Mouse (Mus musculus): Measurements from ENCODE around the gene Majin. TPM values are rescaled to one million over a fixed set of nuclear protein-coding genes. Genes with fewer than 3 reads are reported as not detected.

Gene Majin
- polyA plus RNA-seq, 1 experiment from 2014 or later: not detected

DNA sequence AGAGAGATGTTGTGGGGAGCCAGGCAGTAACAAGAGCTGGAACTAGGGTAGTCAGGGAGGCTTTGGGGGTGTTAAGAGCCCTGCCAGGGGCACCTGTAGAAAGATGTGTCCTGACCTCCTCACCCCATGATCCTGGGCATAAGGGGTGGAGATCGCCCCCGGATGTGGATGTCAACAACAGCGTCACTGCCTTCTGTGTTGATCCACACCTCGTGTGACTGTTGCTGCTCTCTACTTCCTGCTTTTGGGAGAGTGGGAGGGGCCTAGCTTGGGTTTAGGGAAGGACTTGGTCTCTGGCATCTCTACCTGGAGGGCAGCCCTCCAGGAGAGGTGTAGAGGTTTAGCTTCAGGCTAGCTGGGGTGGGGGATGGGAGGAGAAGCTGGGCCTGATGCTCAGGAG, 58.1 kb downstream of the Majin start:
- Histone ChIP-seq H3K9ac (peak overlapping the region; percentile 95), H3K4me1 (peaks cover 54% of the 10 kb centered on the region), H3K9me3 (replicated peaks) (no peaks in the 10 kb centered on the region), H3K4me3 (peak overlapping the region; percentile 92), H3K27ac (peak overlapping the region; percentile 93), H3K27me3 (replicated peaks) (no peaks in the 10 kb centered on the region), H3K4me2 (peak overlapping the region; percentile 96), H3K36me3 (peaks cover 36% of the 10 kb centered on the region)
- under 1% methylated on average over 4 of the region's 4 CpGs for WGBS (ENCODE audit: insufficient replicate concordance)
- peak; percentile 23 for ATAC-seq

DNA sequence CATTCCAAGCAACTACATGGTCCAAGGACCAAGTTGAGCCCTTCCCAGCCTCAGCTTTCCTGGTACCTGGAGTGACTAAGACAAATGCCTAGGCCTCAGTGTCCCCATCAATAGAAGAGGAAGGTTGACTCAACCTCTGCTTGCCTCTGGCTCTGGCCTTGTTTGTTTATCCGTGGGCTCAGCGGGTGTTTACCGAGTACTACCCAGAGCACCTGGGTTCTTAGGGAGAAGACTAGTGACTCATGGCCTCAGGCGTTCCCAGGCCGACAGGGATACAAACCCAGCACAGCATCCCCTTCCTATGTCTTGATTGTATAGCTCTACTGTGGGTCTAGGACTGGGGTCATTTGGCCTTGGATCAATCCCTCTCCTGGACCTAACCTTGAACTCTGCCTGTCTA, 59.0 kb downstream of the Majin start:
- peak overlapping the region; percentile 95; the same call in 1 of the 2 replicates for H3K9ac ChIP-seq
- H3K27me3 ChIP-seq (replicated peaks): no peaks in the 10 kb centered on the region
- no peak for ATAC-seq
- WGBS (ENCODE audit: insufficient replicate concordance): 82% methylated on average over 5 of the region's 5 CpGs
- peak overlapping the region; percentile 93; the same call in 1 of the 2 replicates for H3K27ac ChIP-seq
- H3K9me3 ChIP-seq (replicated peaks): no peaks in the 10 kb centered on the region
- peaks cover 45% of the 10 kb centered on the region for H3K36me3 ChIP-seq
- H3K4me1 ChIP-seq: peaks cover 47% of the 10 kb centered on the region
- H3K4me2 ChIP-seq: peak overlapping the region; percentile 96
- no peak overlapping the region for H3K4me3 ChIP-seq

DNA sequence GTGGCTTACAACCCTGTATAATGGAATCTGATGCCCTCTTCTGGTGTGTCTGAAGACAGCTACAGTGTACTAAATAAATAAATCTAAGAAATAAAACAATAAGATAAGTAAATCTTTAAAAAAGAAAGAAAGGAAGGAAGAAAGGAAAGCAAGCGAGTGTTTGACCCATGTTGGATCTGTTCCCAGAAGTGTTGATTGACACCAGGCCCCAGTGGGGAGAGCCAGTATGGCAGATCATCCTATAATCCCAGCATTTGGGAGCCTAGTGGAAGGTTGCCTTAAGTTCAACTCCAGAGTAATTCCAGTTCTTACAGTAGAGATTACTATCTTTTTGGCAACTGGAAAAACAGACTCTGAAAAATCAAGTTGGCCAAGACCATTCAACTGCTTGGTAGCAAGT, 61.6 kb downstream of the Majin start:
- ATAC-seq: no peak
- Histone ChIP-seq H3K27me3 (replicated peaks) (no peaks in the 10 kb centered on the region), H3K27ac (no peak overlapping the region), H3K36me3 (peaks cover 70% of the 10 kb centered on the region), H3K4me3 (no peak overlapping the region), H3K4me2 (no peak overlapping the region), H3K9me3 (replicated peaks) (no peaks in the 10 kb centered on the region), H3K9ac (no peak overlapping the region), H3K4me1 (peaks cover 23% of the 10 kb centered on the region)
- 74% methylated on average over 1 of the region's 1 CpGs for WGBS (ENCODE audit: insufficient replicate concordance)

DNA sequence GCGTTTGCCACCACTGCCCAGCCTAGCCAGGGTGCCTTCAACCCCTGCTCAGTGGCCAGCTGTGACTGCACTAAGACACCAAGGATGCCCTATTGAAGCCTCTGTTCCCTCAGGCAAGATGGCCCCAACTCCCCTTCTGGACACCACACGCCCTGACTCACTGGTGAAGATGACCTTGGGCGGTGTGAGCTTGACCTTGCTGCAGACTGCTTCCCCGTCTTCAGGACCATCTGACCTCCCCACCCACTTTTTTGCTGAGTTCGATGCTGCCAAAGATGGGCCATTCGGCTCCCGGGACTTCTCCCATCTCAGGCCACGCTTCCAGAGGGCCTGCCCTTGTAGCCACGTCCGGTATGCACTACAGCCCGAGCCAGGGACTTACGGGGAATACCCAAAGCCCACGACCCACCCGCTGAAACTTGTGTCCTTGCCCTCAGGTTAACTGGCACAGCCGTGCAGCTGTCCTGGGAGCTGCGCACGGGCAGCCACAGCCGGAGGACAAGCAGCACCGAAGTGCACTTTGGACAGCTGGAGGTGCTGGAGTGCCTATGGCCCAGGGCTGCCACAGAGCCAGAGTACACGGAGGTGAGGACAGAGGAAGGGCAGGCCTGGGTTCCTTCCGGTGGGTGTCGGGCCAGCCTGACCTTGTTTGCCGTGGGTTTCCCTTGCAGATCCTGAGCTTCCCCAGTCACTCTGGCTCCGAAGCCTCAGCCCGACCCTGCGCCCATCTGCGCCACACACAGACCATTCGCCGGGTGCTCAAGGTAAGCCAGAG, 63.5 kb downstream of the Majin start:
- no peak overlapping the region for H3K4me3 ChIP-seq
- no peaks in the 10 kb centered on the region for H3K9me3 ChIP-seq (replicated peaks)
- no peak overlapping the region for H3K4me2 ChIP-seq
- peaks cover 89% of the 10 kb centered on the region for H3K36me3 ChIP-seq
- no peak for ATAC-seq
- H3K27me3 ChIP-seq (replicated peaks): no peaks in the 10 kb centered on the region
- WGBS (ENCODE audit: insufficient replicate concordance): 87% methylated on average over 29 of the region's 29 CpGs
- H3K4me1 ChIP-seq: peaks cover 17% of the 10 kb centered on the region
- H3K27ac ChIP-seq: no peak overlapping the region
- H3K9ac ChIP-seq: no peak overlapping the region

DNA sequence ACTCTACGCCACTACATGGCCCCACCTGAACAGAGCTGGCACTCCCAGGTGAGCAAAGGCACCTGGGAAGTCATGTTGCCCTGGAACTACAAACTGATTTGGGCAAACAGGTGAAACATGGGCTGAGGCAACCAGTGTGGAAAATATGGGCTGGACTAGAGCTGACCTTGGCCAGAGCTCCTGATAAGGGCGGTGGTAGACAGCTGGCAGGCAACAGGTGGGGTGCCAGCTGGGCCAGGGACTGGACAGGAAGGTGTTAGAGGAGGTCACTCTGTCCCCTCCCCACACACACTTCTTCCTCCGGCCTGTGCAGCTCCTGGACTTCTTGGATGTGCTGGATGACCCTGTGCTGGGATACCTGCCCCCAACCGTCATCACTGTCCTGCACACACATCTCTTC, 68.8 kb downstream of the Majin start:
- H3K4me2 ChIP-seq: no peak overlapping the region
- H3K4me3 ChIP-seq: no peak overlapping the region
- H3K27ac ChIP-seq: no peak overlapping the region
- H3K9me3 ChIP-seq (replicated peaks): no peaks in the 10 kb centered on the region
- no peak for ATAC-seq
- H3K9ac ChIP-seq: no peak overlapping the region
- H3K4me1 ChIP-seq: peaks cover 6% of the 10 kb centered on the region; the same call in 1 of the 2 replicates
- peaks cover 99% of the 10 kb centered on the region for H3K36me3 ChIP-seq
- WGBS (ENCODE audit: insufficient replicate concordance): 83% methylated on average over 4 of the region's 4 CpGs
- no peaks in the 10 kb centered on the region for H3K27me3 ChIP-seq (replicated peaks)

DNA sequence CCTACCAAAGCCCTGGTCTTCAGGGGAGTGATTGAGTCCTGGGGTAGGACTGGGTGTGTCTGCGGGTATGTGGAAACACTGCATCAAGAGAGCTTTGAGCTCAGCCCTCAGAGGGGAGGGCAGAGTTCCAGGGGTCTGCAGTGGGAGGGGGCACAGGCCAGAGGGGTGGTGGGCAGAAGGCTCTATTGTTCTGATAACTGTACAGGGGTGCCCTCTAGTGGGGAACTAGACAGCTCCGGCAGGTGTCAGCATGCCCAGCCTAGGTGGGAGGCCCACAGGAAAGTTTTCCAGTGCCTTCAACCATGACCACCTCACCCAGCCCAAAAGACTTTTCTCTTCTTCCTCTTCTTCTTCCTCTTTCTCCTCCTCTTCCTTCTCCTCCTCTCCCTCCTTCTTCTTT, 76.2 kb downstream of the Majin start:
- Histone ChIP-seq H3K36me3 (peaks cover 68% of the 10 kb centered on the region), H3K4me3 (no peak overlapping the region), H3K4me1 (peaks cover 10% of the 10 kb centered on the region; the same call in 1 of the 2 replicates), H3K27me3 (replicated peaks) (no peaks in the 10 kb centered on the region), H3K4me2 (no peak overlapping the region), H3K9ac (no peak overlapping the region), H3K27ac (no peak overlapping the region), H3K9me3 (replicated peaks) (peaks cover 4% of the 10 kb centered on the region; the same call in 1 of the 2 replicates)
- no peak for ATAC-seq
- 68% methylated on average over 2 of the region's 2 CpGs for WGBS (ENCODE audit: insufficient replicate concordance)

DNA sequence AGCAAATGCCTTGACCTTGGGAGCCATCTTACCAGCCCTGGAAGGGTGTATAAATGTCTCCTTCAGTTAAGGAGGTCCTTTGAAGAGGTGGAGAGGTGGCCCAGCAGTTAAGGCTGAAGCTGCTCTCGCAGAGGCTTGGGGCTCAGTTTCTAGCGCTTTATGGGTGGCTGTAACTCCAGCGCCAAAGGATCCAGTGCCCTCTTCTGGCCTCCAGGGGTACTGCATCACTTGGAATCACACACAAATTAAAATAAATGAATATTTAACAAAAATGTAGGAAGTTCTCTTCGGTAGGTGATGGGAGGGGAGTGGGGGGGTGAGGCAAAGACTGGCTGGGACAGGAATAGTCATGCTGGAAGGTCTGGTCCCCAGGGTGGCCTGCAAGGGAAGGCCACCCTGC, 76.8 kb downstream of the Majin start:
- Histone ChIP-seq H3K9ac (no peak overlapping the region), H3K4me3 (no peak overlapping the region), H3K36me3 (peaks cover 62% of the 10 kb centered on the region), H3K27ac (no peak overlapping the region), H3K9me3 (replicated peaks) (peaks cover 4% of the 10 kb centered on the region; the same call in 1 of the 2 replicates), H3K27me3 (replicated peaks) (no peaks in the 10 kb centered on the region), H3K4me2 (no peak overlapping the region), H3K4me1 (peaks cover 10% of the 10 kb centered on the region; the same call in 1 of the 2 replicates)
- no peak for ATAC-seq
- 74% methylated on average over 4 of the region's 4 CpGs for WGBS (ENCODE audit: insufficient replicate concordance)

DNA sequence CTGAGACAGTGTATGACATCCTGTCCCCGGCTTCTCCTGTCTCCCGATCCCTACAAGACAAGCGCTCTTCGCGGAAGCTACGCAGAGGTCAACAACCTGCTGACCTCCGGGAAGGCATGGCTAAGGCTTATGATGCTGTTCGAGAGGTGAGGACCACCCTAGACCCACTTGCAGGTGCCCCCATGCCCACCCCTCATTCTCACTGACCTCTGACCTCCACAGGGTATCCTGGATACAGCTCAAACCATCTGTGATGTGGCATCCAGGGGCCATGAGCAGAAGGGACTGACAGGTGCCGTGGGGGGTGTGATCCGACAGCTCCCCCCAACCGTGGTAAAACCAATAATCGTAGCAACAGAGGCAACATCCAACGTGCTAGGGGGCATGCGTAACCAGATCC, 77.2 kb downstream of the Majin start:
- peaks cover 10% of the 10 kb centered on the region; the same call in 1 of the 2 replicates for H3K4me1 ChIP-seq
- no peak for ATAC-seq
- peaks cover 4% of the 10 kb centered on the region; the same call in 1 of the 2 replicates for H3K9me3 ChIP-seq (replicated peaks)
- WGBS (ENCODE audit: insufficient replicate concordance): 86% methylated on average over 14 of the region's 14 CpGs
- H3K4me2 ChIP-seq: no peak overlapping the region
- peaks cover 58% of the 10 kb centered on the region for H3K36me3 ChIP-seq
- H3K27me3 ChIP-seq (replicated peaks): no peaks in the 10 kb centered on the region
- no peak overlapping the region for H3K27ac ChIP-seq
- no peak overlapping the region for H3K4me3 ChIP-seq
- H3K9ac ChIP-seq: no peak overlapping the region

DNA sequence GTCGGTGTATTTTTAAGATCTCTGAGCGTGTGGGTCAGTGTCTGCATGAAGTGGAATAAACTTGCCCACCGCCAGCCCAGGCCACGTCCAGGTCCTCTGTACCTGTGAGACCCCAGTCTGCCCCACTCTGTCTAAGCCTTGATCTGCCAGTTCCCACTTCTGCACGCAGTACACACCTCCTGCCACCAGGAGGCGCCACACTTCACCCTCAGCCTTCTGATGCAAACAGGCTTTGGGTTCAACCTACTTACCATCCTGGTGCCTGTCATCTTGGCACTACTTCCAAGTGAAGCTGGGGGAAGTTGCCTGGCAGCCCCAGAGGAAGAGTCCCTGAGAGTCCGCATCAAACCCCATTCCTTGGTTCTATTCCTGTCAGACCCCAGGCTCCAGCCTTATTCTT, 78.0 kb downstream of the Majin start:
- Histone ChIP-seq H3K9ac (no peak overlapping the region), H3K27ac (peak overlapping the region; percentile 17; the same call in 1 of the 2 replicates), H3K4me2 (no peak overlapping the region), H3K9me3 (replicated peaks) (peaks cover 4% of the 10 kb centered on the region; the same call in 1 of the 2 replicates), H3K27me3 (replicated peaks) (no peaks in the 10 kb centered on the region), H3K36me3 (peaks cover 50% of the 10 kb centered on the region), H3K4me3 (no peak overlapping the region), H3K4me1 (peaks cover 10% of the 10 kb centered on the region; the same call in 1 of the 2 replicates)
- 42% methylated on average over 7 of the region's 7 CpGs for WGBS (ENCODE audit: insufficient replicate concordance)
- no peak for ATAC-seq

DNA sequence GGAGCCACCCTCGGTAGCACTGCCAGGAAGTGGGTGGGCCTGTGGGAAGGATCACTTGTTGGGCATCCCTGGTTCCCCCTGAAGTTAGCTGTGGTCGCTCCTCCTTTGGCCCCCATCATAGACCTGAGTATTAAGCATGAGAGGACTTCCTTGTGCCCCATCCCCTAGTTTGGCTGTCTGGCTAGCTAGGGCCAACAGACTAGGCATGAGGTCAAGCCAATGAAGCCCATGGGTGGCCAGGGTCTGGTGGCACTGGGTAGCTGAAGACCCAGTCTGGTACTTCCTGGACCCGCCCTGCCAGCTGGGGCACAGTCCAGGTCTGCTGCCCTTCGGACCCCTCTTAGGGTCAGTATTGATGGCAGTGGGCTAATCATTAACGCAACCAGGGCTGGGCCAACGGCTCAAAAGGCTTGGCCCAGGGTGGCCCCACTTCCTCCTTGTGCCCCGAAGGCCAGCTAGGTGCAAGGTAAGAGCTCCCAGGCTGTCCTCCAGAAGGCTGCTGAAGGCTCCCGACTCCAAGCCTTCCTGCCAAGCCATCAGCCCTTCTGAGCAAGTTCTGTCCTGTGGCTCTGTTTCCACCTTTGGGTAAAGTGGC, 78.7 kb downstream of the Majin start:
- Histone ChIP-seq H3K36me3 (peaks cover 42% of the 10 kb centered on the region), H3K27ac (peak overlapping the region; percentile 31), H3K27me3 (replicated peaks) (no peaks in the 10 kb centered on the region), H3K9ac (peak overlapping the region; percentile 54; the same call in 1 of the 2 replicates), H3K9me3 (replicated peaks) (peaks cover 4% of the 10 kb centered on the region; the same call in 1 of the 2 replicates), H3K4me2 (peak overlapping the region; percentile 54), H3K4me1 (peaks cover 13% of the 10 kb centered on the region), H3K4me3 (peak overlapping the region; percentile 42)
- 68% methylated on average over 8 of the region's 8 CpGs for WGBS (ENCODE audit: insufficient replicate concordance)
- peak; percentile 59 for ATAC-seq

DNA sequence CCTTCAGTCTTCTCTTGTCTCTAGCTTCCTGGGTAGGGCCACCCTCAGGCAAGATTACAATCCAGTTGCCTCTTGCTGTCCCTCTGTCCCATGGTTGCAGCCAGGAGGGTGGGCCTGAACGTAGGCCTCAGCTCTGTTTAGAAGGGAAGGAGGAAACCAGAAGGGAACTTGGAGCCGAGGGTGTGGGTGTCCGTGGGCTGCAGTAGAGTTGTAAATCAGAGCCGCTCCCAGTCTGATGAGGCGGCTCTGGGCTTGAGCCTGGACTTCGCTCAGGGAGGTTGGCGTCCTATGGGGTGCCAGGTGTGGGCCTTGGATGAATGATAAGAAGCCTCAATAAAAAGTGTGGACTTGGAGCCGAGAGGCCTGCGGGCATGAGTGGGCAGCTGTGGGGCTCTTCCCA, 80.0 kb downstream of the Majin start:
- peaks cover 20% of the 10 kb centered on the region for H3K4me1 ChIP-seq
- ATAC-seq: no peak
- H3K4me3 ChIP-seq: peak overlapping the region; percentile 42
- peak overlapping the region; percentile 31; the same call in 1 of the 2 replicates for H3K27ac ChIP-seq
- peaks cover 4% of the 10 kb centered on the region; the same call in 1 of the 2 replicates for H3K9me3 ChIP-seq (replicated peaks)
- H3K27me3 ChIP-seq (replicated peaks): no peaks in the 10 kb centered on the region
- H3K9ac ChIP-seq: peak overlapping the region; percentile 54
- WGBS (ENCODE audit: insufficient replicate concordance): 53% methylated on average over 9 of the region's 9 CpGs
- H3K4me2 ChIP-seq: peak overlapping the region; percentile 54
- peaks cover 30% of the 10 kb centered on the region for H3K36me3 ChIP-seq

DNA sequence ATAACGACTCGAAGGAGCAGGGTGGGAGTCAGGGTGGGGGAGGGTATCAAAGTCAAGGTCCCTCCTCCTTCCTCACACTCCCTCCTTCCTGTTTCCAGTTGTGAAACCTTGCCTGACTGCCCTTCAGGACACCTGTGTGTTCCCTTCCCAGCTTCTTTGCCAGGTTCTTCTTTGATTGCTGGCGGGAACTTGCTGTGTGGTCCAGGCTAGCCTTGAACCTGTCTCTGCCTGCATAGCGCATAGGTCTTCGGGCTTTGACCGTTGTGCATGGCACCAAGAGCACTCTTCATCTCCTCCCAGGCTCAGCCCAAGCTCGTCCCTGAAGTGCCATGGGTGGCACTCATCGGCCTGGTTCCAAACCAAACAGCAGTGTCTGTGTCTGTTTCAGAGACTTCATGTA, 80.8 kb downstream of the Majin start:
- Histone ChIP-seq H3K4me2 (peak overlapping the region; percentile 54), H3K27me3 (replicated peaks) (no peaks in the 10 kb centered on the region), H3K36me3 (peaks cover 22% of the 10 kb centered on the region), H3K4me1 (peaks cover 20% of the 10 kb centered on the region), H3K4me3 (peak overlapping the region; percentile 42; the same call in 1 of the 2 replicates), H3K27ac (no peak overlapping the region), H3K9me3 (replicated peaks) (peaks cover 4% of the 10 kb centered on the region; the same call in 1 of the 2 replicates), H3K9ac (no peak overlapping the region)
- WGBS (ENCODE audit: insufficient replicate concordance): 74% methylated on average over 8 of the region's 8 CpGs
- no peak for ATAC-seq
